In genomic region chr13:110866713-110867112, GRCm38 (mm10) we compare ENCODE assay signal across 10 mouse cellular contexts.
A peak's percentile ranks its signal among the peaks of the same experiment; 100 is the strongest.
DNase-seq lines count a peak whose midpoint lies in the region; ATAC-seq and TF ChIP-seq lines count a peak whose summit lies in the region.
"Had no signal": no experiment of that assay in that cellular context is flagged by ENCODE, and none has a peak within 500 bp of the region (broad histone marks: within the 10 kb centered on the region; RNA-seq: fewer than 3 reads in every experiment).

No protein-coding gene starts in this region.

- H3K4me1 ChIP-seq in kidney, adult 2 months (ENCODE audit: control insufficient read depth, insufficient read depth, low read length) = no peaks in the 10 kb centered on the region
- H3K4me1 ChIP-seq: embryonic facial prominence, embryonic 15.5 days had no signal

- H3K27me3 ChIP-seq in kidney, adult 2 months (replicated peaks; ENCODE audit: control insufficient read depth, insufficient read depth, low read length) = no peaks in the 10 kb centered on the region
- H3K27me3 ChIP-seq: embryonic facial prominence, embryonic 15.5 days had no signal

- H3K36me3 ChIP-seq in kidney, adult 2 months (ENCODE audit: control insufficient read depth, insufficient read depth, low read length) = no peaks in the 10 kb centered on the region
- H3K36me3 ChIP-seq: embryonic facial prominence, embryonic 15.5 days had no signal

- H3K27ac ChIP-seq in kidney, adult 2 months (ENCODE audit: insufficient read depth, low read depth, low read length) = no peak overlapping the region
- H3K27ac ChIP-seq: embryonic facial prominence, embryonic 15.5 days had no signal

- DNase-seq in adrenal gland, postnatal 10 days = peak; percentile 8
- DNase-seq in adrenal gland, adult 8-10 months = no peak
- peak; percentile 12 for DNase-seq in kidney, adult 2 months
- DNase-seq in kidney, adult 8-10 months = no peak
- peak; percentile 37 for DNase-seq in lung, postnatal 25 days (ENCODE audit: low spot score)
- DNase-seq in layer of hippocampus, adult 8-10 months (ENCODE audit: low spot score in 2 of 2) = no peak
- DNase-seq in spleen, adult 18-20 months = no peak
- DNase-seq: B cell, adult 2 months had no signal

- ATAC-seq in hematopoietic stem cell, adult 5-6 weeks (replicated peaks in 1 of 2; ENCODE audit: insufficient read depth in 1 of 2, low FRiP score in 2 of 2, low TSS enrichment in 1 of 2, low read depth in 1 of 2, poor library complexity in 2 of 2, severe bottlenecking in 2 of 2) = peak; percentile 56 to 75; a peak in 3 of 4 replicates

- no peak for TF ChIP-seq POLR2A in kidney, adult 2 months (IDR thresholded peaks at IDR 0.05; ENCODE audit: low read depth, low read length)

- TF ChIP-seq CTCF in kidney, adult 2 months (conservative IDR thresholded peaks at IDR 0.05; ENCODE audit: insufficient read depth, insufficient read length, low read depth, low read length) = peak; percentile 34

- 31% methylated on average over 2 of the region's 2 CpGs for WGBS in kidney, adult 2 months

- H3K4me3 ChIP-seq in kidney, adult 2 months (ENCODE audit: insufficient read depth, low read depth, low read length) = no peak overlapping the region
- H3K4me3 ChIP-seq: embryonic facial prominence, embryonic 15.5 days had no signal

Comparison
In these comparisons a context has a peak if more than half of its experiments do, and no peak if none do; other contexts are left out.
1. DNase-seq: peak in adrenal gland, postnatal 10 days (single experiment), kidney, adult 2 months (single experiment) and lung, postnatal 25 days (single experiment); none in adrenal gland, adult 8-10 months (single experiment), kidney, adult 8-10 months (0 of 2), layer of hippocampus, adult 8-10 months (0 of 2) and spleen, adult 18-20 months (0 of 2).